11 mouse cellular contexts compared by ENCODE assay signal in genomic region chr10:20267032-20267431, GRCm38 (mm10). TPM values are rescaled to one million over a fixed set of nuclear protein-coding genes. Genes with fewer than 3 reads are reported as not detected.
DNase-seq lines count a peak whose midpoint lies in the region; ATAC-seq lines count a peak whose summit lies in the region.
"Had no signal": no experiment of that assay in that cellular context is flagged by ENCODE, and none has a peak within 500 bp of the region (broad histone marks: within the 10 kb centered on the region; RNA-seq: fewer than 3 reads in every experiment).

No protein-coding gene starts in this region.

- H3K4me1 ChIP-seq in midbrain, embryonic 11.5 days (ENCODE audit: control insufficient read depth, insufficient read depth, low read length): no peaks in the 10 kb centered on the region
- no peaks in the 10 kb centered on the region for H3K4me1 ChIP-seq in midbrain, embryonic 16.5 days (ENCODE audit: control insufficient read depth, insufficient read depth, low read length)

- H3K27me3 ChIP-seq in midbrain, embryonic 11.5 days (ENCODE audit: control insufficient read depth, insufficient read depth, low read length): no peaks in the 10 kb centered on the region
- H3K27me3 ChIP-seq in midbrain, embryonic 16.5 days (ENCODE audit: control insufficient read depth, insufficient read depth, low read depth, low read length): no peaks in the 10 kb centered on the region

- H3K4me2 ChIP-seq in midbrain, embryonic 11.5 days: no peak overlapping the region
- H3K4me2 ChIP-seq in midbrain, embryonic 16.5 days (ENCODE audit: low read length): no peak overlapping the region

- ATAC-seq in midbrain, embryonic 11.5 days (ENCODE audit: low FRiP score): no peak
- ATAC-seq in midbrain, embryonic 16.5 days: no peak
- ATAC-seq in megakaryocyte, adult 5-6 weeks (ENCODE audit: poor library complexity, severe bottlenecking): peak; percentile 62
- ATAC-seq: intestine, postnatal 0 days had no signal

- peak; percentile 7 to 33 for DNase-seq in adrenal gland, postnatal 36 days
- DNase-seq in adrenal gland, adult 8-10 months: no peak
- peak; percentile 51 for DNase-seq in midbrain, embryonic 11.5 days (ENCODE audit: low spot score, missing footprints)
- DNase-seq in thymus, postnatal 36 days: peak; percentile 35 to 61
- no peak for DNase-seq in layer of hippocampus, postnatal 14 days (ENCODE audit: low spot score in 2 of 2)
- no peak for DNase-seq in MN1 (ENCODE audit: low spot score)
- DNase-seq: gastrocnemius, postnatal 25 days; lung, postnatal 36 days had no signal

- H3K36me3 ChIP-seq in midbrain, embryonic 11.5 days (ENCODE audit: control insufficient read depth, insufficient read depth, low read length): no peaks in the 10 kb centered on the region
- H3K36me3 ChIP-seq in midbrain, embryonic 16.5 days (ENCODE audit: control insufficient read depth, insufficient read depth, low read length): no peaks in the 10 kb centered on the region

- no peak overlapping the region for H3K4me3 ChIP-seq in midbrain, embryonic 11.5 days (ENCODE audit: low read depth, low read length)
- no peak overlapping the region for H3K4me3 ChIP-seq in midbrain, embryonic 16.5 days (ENCODE audit: low read depth, low read length)

- no peaks in the 10 kb centered on the region for H3K9me3 ChIP-seq in midbrain, embryonic 11.5 days (ENCODE audit: control insufficient read depth, low read length)
- H3K9me3 ChIP-seq in midbrain, embryonic 16.5 days (replicated peaks; ENCODE audit: control insufficient read depth, low read length, poor library complexity, severe bottlenecking): no peaks in the 10 kb centered on the region

- H3K27ac ChIP-seq in midbrain, embryonic 11.5 days (ENCODE audit: low read depth, low read length): no peak overlapping the region
- no peak overlapping the region for H3K27ac ChIP-seq in midbrain, embryonic 16.5 days (ENCODE audit: low read length)

- H3K9ac ChIP-seq in midbrain, embryonic 11.5 days (ENCODE audit: low read length): no peak overlapping the region
- H3K9ac ChIP-seq in midbrain, embryonic 16.5 days (ENCODE audit: low read depth, low read length): no peak overlapping the region

- WGBS in midbrain, embryonic 11.5 days: 83% methylated on average over 10 of the region's 10 CpGs
- 79% methylated on average over 10 of the region's 10 CpGs for WGBS in midbrain, embryonic 16.5 days

RNA-seq across cellular contexts. Expression of gene Bclaf1, which starts 45.2 kb away (rescaled TPM):
- total RNA-seq in adrenal gland, postnatal 36 days (2021): 100 to 1,000 TPM in 1 of 2 experiments, 10 to 100 TPM in 1; 99.1 to 112 TPM
- total RNA-seq in adrenal gland, adult 8-10 months (2022): 100 to 1,000 TPM in 3 of 4 experiments, 10 to 100 TPM in 1; 99.7 to 159 (median 118) TPM
- 176 and 188 TPM in 2 replicates for polyA plus RNA-seq in midbrain, embryonic 11.5 days (2014; fragmentation: Nextera tagmentation; extraction: Ambion mirVana)
- 106 and 121 TPM in 2 replicates for polyA plus RNA-seq in midbrain, embryonic 16.5 days (2015; fragmentation: Nextera tagmentation; extraction: Ambion mirVana)
- 91.4 and 94.3 TPM in 2 replicates for total RNA-seq in megakaryocyte, adult 5-6 weeks (2015)
- total RNA-seq in megakaryocyte, adult 5-6 weeks (2017): 230 and 242 TPM in 2 replicates
- 100 to 1,000 TPM; 120 to 133 TPM for total RNA-seq in layer of hippocampus, postnatal 14 days (2021)

Comparison
In these comparisons a context has a peak if more than half of its experiments do, and no peak if none do; other contexts are left out.
1. DNase-seq: peak in adrenal gland, postnatal 36 days (2 of 2), midbrain, embryonic 11.5 days (single experiment) and thymus, postnatal 36 days (2 of 2); none in adrenal gland, adult 8-10 months (single experiment), layer of hippocampus, postnatal 14 days (0 of 2) and MN1 (single experiment).